Mouse (Mus musculus): ENCODE results near the gene Rhof. TPM values are rescaled to one million over a fixed set of nuclear protein-coding genes. Genes with fewer than 3 reads are reported as not detected.

Rhof gene
- total and polyA plus RNA-seq, 3 experiments: 0.59 to 1.7 TPM; not detected in 1

DNA sequence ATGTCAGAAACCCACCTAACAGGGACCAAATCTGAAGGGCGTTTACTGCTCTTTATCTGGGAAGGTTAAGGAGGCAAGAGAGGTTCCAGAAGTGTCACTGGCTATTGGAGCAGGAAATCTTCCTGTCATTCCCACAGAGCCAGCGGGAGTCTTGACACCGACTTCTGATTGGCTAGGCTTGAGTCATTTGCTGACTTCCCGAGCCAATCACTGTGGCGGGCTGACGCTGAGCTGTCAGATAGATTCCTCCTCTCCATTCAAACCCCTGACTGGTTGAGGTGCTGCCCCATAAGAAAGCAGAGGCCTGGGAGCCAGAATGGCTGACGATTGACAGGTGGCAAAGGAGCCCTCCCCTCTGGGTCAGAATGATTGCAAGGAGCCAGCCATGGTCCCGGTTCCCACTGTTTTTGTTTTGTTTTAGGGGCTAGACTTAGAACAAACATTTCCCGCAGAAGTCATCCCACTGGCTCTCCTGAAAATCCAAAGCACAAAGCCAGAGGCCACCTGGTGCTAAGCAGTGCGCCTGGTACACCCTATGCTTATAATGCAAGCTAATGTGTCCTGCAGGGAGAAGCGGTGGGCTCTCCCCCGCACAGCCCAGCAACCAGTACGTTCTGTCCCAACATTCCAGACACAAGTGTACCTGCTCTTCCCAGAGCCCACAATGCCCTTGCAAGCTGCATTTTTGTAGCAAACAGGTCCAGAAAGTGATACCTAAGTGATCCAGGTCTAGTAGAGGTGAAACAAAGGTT lies 22.9 kb downstream of the Rhof start:
- TF ChIP-seq GATA1 (IDR thresholded peaks at IDR 0.05; ENCODE audit: borderline replicate concordance, low read length) (no peak), TAL1 (conservative IDR thresholded peaks at IDR 0.05; ENCODE audit: low read depth, low read length) (no peak), GATA2 (IDR thresholded peaks at IDR 0.05; ENCODE audit: borderline replicate concordance, low read depth, low read length) (no peak), CTCF (IDR thresholded peaks at IDR 0.05; ENCODE audit: low read depth, low read length) (no peak), POLR2AphosphoS5 (IDR thresholded peaks at IDR 0.05; ENCODE audit: insufficient replicate concordance, low read depth, low read length) (no peak)
- Histone ChIP-seq H3K4me1 (ENCODE audit: insufficient read depth, low read depth, low read length) (peaks cover 6% of the 10 kb centered on the region; the same call in 1 of the 2 replicates), H3K36me3 (replicated peaks) (no peaks in the 10 kb centered on the region), H3K4me3 (ENCODE audit: low read depth, low read length) (no peak overlapping the region), H3K9me3 (replicated peaks) (no peaks in the 10 kb centered on the region), H3K27me3 (ENCODE audit: insufficient read depth, low read length) (peaks cover 13% of the 10 kb centered on the region)
- ATAC-seq (ENCODE audit: extremely low read depth, insufficient number of reproducible peaks, low FRiP score, poor library complexity, severe bottlenecking): no peak
- no peak for DNase-seq (ENCODE audit: low spot score)

DNA sequence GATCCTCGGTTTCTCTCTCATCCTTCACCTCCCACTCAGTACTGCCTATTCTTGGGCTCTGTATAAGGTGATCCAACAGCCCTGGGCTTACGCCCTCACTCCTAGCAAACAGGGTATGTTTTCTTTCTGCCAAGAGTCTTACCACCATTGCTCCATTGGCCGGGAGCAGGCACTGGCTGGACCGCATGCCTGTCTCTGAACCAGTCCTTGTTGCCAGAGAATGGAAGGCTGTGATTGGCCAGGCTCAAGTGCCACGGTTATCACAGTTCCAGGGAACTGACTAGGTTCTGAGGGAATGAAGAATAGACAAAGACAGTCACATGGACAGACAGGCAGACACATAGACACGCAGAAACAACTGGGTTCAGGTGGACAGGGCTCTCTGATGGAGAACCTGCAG lies 27.7 kb downstream of the Rhof start:
- DNase-seq (ENCODE audit: low spot score) (no peak), ATAC-seq (ENCODE audit: extremely low read depth, insufficient number of reproducible peaks, low FRiP score, poor library complexity, severe bottlenecking) (no peak)
- TF ChIP-seq TAL1 (conservative IDR thresholded peaks at IDR 0.05; ENCODE audit: low read depth, low read length) (no peak), GATA2 (IDR thresholded peaks at IDR 0.05; ENCODE audit: borderline replicate concordance, low read depth, low read length) (no peak), CTCF (IDR thresholded peaks at IDR 0.05; ENCODE audit: low read depth, low read length) (no peak), POLR2AphosphoS5 (IDR thresholded peaks at IDR 0.05; ENCODE audit: insufficient replicate concordance, low read depth, low read length) (no peak), GATA1 (IDR thresholded peaks at IDR 0.05; ENCODE audit: borderline replicate concordance, low read length) (no peak)
- Histone ChIP-seq H3K9me3 (replicated peaks) (no peaks in the 10 kb centered on the region), H3K4me3 (ENCODE audit: low read depth, low read length) (no peak overlapping the region), H3K36me3 (replicated peaks) (no peaks in the 10 kb centered on the region), H3K4me1 (ENCODE audit: insufficient read depth, low read depth, low read length) (peaks cover 11% of the 10 kb centered on the region), H3K27me3 (ENCODE audit: insufficient read depth, low read length) (peaks cover 12% of the 10 kb centered on the region)

DNA sequence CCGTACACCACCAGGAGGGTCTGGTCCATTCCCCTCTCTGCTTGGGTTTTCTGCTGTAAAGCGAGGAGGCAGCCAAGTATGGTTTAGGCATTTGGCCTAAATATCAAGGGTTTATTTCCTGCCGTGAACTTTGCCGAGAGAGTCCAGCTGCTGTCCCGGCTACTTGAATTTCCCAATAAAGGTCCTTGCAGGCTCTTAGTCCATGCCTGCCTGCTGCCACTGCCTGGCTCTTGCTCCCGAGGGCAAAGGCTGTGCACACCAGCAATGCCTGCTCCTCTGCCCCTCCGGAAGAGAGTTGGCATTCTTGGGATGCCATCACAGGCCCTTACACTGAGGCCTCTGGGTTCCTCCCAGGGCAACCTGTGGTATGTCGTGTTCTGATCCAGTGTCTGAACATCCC lies 28.9 kb downstream of the Rhof start:
- DNase-seq (ENCODE audit: low spot score) (no peak), ATAC-seq (ENCODE audit: extremely low read depth, insufficient number of reproducible peaks, low FRiP score, poor library complexity, severe bottlenecking) (no peak)
- Histone ChIP-seq H3K36me3 (replicated peaks) (no peaks in the 10 kb centered on the region), H3K9me3 (replicated peaks) (no peaks in the 10 kb centered on the region), H3K27me3 (ENCODE audit: insufficient read depth, low read length) (peaks cover 9% of the 10 kb centered on the region), H3K4me3 (ENCODE audit: low read depth, low read length) (no peak overlapping the region), H3K4me1 (ENCODE audit: insufficient read depth, low read depth, low read length) (peaks cover 11% of the 10 kb centered on the region)
- TF ChIP-seq POLR2AphosphoS5 (IDR thresholded peaks at IDR 0.05; ENCODE audit: insufficient replicate concordance, low read depth, low read length) (no peak), GATA1 (IDR thresholded peaks at IDR 0.05; ENCODE audit: borderline replicate concordance, low read length) (no peak), CTCF (IDR thresholded peaks at IDR 0.05; ENCODE audit: low read depth, low read length) (no peak), TAL1 (conservative IDR thresholded peaks at IDR 0.05; ENCODE audit: low read depth, low read length) (no peak), GATA2 (IDR thresholded peaks at IDR 0.05; ENCODE audit: borderline replicate concordance, low read depth, low read length) (no peak)

DNA sequence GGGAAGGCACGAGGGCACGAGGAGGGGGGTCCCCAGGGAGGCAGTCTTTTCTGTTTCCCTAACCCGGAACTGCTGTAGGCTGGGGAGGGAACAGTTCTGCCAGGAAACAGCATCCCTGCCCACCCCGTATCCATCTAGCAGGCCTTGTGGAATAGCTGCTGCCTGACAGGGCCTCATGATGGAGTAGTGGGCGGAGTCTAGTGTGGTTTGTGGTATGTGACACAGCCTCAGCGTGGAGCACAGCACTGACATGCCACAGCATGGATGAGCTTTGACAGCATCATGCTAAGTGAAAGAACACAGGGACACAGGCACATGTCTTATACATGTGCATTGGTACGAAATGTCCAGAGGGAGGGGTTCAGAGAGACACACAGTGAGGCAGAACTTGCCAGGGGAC lies 30.1 kb downstream of the Rhof start:
- H3K9me3 ChIP-seq (replicated peaks): no peaks in the 10 kb centered on the region
- TF ChIP-seq TAL1 (conservative IDR thresholded peaks at IDR 0.05; ENCODE audit: low read depth, low read length) (no peak), GATA2 (IDR thresholded peaks at IDR 0.05; ENCODE audit: borderline replicate concordance, low read depth, low read length) (no peak), CTCF (IDR thresholded peaks at IDR 0.05; ENCODE audit: low read depth, low read length) (no peak), POLR2AphosphoS5 (IDR thresholded peaks at IDR 0.05; ENCODE audit: insufficient replicate concordance, low read depth, low read length) (no peak)
- H3K36me3 ChIP-seq (replicated peaks): no peaks in the 10 kb centered on the region
- peaks cover 14% of the 10 kb centered on the region for H3K27me3 ChIP-seq (ENCODE audit: insufficient read depth, low read length)
- H3K4me1 ChIP-seq (ENCODE audit: insufficient read depth, low read depth, low read length): peaks cover 8% of the 10 kb centered on the region
- DNase-seq (ENCODE audit: low spot score) (no peak), ATAC-seq (ENCODE audit: extremely low read depth, insufficient number of reproducible peaks, low FRiP score, poor library complexity, severe bottlenecking) (no peak)
- H3K4me3 ChIP-seq (ENCODE audit: low read depth, low read length): no peak overlapping the region

DNA sequence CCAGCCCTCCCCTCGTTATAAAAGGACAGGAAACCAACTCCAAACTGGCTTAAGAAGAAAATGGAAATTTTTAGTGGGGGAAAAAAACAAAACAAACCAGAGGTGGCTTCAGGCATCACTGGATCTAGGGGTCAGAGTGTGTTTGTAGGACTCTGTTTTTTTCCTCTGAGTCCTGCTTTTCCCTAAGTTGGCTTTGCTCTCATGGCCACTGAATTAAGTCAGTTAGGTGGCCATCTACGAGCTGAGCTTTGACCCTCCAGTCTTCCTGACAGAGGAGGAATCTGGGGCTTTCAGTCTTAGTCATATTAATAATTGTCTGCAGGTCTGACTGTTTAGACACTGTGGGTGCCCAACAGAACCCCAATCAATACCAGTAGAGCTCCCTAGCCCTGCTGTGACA lies 34.0 kb downstream of the Rhof start:
- H3K9me3 ChIP-seq (replicated peaks): no peaks in the 10 kb centered on the region
- H3K4me1 ChIP-seq (ENCODE audit: insufficient read depth, low read depth, low read length): peaks cover 15% of the 10 kb centered on the region
- no peaks in the 10 kb centered on the region for H3K36me3 ChIP-seq (replicated peaks)
- peaks cover 11% of the 10 kb centered on the region; the same call in 1 of the 2 replicates for H3K27me3 ChIP-seq (ENCODE audit: insufficient read depth, low read length)
- DNase-seq (ENCODE audit: low spot score): no peak
- no peak for TF ChIP-seq GATA2 (IDR thresholded peaks at IDR 0.05; ENCODE audit: borderline replicate concordance, low read depth, low read length)
- no peak for TF ChIP-seq GATA1 (IDR thresholded peaks at IDR 0.05; ENCODE audit: borderline replicate concordance, low read length)
- TF ChIP-seq CTCF (IDR thresholded peaks at IDR 0.05; ENCODE audit: low read depth, low read length): no peak
- TF ChIP-seq TAL1 (conservative IDR thresholded peaks at IDR 0.05; ENCODE audit: low read depth, low read length): no peak
- no peak for TF ChIP-seq POLR2AphosphoS5 (IDR thresholded peaks at IDR 0.05; ENCODE audit: insufficient replicate concordance, low read depth, low read length)
- no peak for ATAC-seq (ENCODE audit: extremely low read depth, insufficient number of reproducible peaks, low FRiP score, poor library complexity, severe bottlenecking)
- no peak overlapping the region for H3K4me3 ChIP-seq (ENCODE audit: low read depth, low read length)

DNA sequence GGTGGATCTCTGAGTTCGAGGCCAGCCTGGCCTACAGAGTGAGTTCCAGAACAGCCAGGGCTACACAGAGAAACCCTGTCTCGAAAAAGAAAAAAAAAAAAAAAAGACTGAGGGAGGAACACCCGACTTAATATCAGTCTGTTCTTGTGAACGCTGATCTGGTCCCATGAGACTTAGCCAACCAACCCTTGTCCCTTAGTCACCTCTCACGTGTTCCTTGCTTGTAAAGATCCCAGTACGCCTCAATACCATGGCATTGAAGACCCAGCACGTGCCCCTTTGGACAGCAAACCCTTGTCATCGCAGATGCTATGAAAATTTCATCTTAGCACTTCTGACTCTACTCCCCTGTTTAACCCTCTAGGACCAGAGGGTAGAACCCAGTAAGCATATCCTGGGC lies 36.2 kb downstream of the Rhof start:
- Histone ChIP-seq H3K36me3 (replicated peaks) (no peaks in the 10 kb centered on the region), H3K4me1 (ENCODE audit: insufficient read depth, low read depth, low read length) (peaks cover 17% of the 10 kb centered on the region), H3K27me3 (ENCODE audit: insufficient read depth, low read length) (peaks cover 11% of the 10 kb centered on the region; the same call in 1 of the 2 replicates), H3K4me3 (ENCODE audit: low read depth, low read length) (no peak overlapping the region), H3K9me3 (replicated peaks) (no peaks in the 10 kb centered on the region)
- no peak for TF ChIP-seq GATA1 (IDR thresholded peaks at IDR 0.05; ENCODE audit: borderline replicate concordance, low read length)
- no peak for TF ChIP-seq GATA2 (IDR thresholded peaks at IDR 0.05; ENCODE audit: borderline replicate concordance, low read depth, low read length)
- no peak for TF ChIP-seq TAL1 (conservative IDR thresholded peaks at IDR 0.05; ENCODE audit: low read depth, low read length)
- no peak for TF ChIP-seq CTCF (IDR thresholded peaks at IDR 0.05; ENCODE audit: low read depth, low read length)
- TF ChIP-seq POLR2AphosphoS5 (IDR thresholded peaks at IDR 0.05; ENCODE audit: insufficient replicate concordance, low read depth, low read length): no peak
- ATAC-seq (ENCODE audit: extremely low read depth, insufficient number of reproducible peaks, low FRiP score, poor library complexity, severe bottlenecking) (no peak), DNase-seq (ENCODE audit: low spot score) (no peak)

Measured in G1E (cell line).